Mouse (Mus musculus) spleen, postnatal 10 days (tissue): ENCODE measurements around the gene Cox17.

ENCODE experiments used
- DNase-seq, 2 experiments: peaks; one replicate each; pipeline ENCODE4 v3.0.0; 2021 to 2022; ENCODE audit warnings: low spot score in 2 of 2

The Cox17 gene

GRCm38 (mm10) chr16:38395060-38395730 is 48.4 kb downstream of the Cox17 start:
- DNase-seq = no peak

DNA sequence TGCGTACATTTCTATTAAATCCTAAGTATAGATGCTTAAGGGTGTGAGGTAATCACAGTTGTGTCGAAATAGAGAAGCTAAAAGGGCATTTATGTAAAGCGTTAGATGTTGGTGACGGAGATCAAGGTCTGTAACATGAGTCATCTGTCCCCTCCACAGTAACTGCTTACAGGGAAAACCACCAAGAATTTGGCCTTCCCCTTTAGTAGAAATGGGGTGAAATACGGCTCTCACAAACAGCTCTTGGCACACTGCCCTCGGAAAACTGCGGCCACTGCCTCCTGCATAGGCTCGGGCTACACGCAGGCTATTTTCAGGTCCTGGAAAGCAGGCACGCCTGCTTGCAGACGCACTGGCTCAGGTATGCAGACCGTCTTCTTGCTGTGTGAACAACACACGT is 49.4 kb downstream of the Cox17 start:
- peak in 1 of 2 experiments; percentile 35 for DNase-seq

- no peak for DNase-seq
Observed at GRCm38 (mm10) chr16:38398266-38398665, 51.5 kb downstream of the Cox17 start.

DNA sequence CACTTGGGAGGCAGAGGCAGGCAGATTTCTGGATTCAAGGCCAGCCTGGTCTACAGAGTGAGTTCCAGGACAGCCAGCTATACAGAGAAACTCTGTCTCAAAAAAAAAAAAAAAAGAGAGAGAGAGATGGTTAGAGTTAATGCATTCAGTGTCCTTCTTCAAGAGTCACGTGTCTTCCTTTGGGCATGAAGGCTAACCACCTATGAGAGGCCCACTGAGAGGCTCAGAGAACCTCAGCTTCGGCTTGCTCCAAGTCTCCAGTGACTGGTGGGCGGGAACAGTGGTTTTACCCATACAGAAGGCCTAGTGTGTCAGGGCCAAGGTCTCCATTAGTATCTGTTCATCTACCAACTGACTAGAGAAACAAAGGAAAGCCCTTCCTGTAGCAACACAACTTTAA is 52.3 kb downstream of the Cox17 start:
- DNase-seq = no peak

DNA sequence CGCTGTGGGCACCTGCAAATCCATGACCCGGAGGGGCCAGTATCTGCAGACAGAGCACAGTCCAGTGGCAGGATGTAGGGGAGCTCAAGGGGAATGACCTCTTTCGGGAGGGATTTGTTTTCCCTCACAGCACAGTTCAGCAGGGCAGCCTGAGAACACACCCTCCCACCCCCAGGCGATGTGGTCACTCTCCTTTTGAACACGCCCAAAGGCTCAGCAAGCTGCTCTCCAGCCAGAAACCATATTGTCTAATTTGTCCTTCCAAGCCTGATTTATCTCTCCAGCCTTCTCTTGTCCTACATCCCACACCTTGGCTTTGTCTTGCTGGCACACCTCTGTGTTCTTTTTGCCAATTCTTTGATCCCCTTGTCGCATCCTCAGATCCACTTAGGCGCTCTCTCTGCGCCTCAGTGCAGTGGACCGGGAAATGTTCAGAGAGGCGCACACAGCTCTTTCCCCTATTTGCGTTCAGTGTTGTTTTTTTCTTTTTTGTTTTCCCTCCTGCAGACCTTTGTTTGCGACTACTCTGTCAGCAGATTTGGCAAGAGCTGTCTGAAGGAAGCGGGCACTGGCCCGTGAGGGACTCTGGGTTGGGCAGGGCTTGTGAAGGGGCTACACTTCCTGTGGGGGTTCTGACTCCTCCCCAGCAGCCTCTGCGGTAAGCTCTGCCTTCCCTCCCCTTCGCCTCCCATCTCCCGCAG is 52.9 kb downstream of the Cox17 start:
- peak; percentile 22 to 56 for DNase-seq

GRCm38 (mm10) chr16:38400311-38400960 is 53.6 kb downstream of the Cox17 start:
- DNase-seq = no peak

DNA sequence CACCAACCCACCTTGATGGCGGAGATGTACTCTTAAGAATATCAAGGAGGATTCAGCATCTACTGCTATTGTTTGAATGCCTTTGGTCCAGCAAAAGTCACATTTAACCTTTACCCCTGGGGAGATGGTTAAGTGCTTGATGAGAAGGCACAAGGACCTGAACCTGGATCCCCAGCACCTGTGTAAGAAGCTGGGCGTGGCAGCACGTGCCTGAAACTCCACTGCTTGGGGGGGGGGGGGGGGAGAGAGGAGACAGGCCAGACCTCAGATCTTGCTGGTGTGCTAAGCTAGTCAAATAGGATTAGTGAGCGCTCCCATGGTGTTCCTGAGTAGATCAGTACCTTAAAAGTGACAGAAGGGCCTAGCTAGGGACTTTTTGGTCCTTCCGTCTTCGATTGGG is 54.7 kb downstream of the Cox17 start:
- DNase-seq = no peak
